Mouse (Mus musculus) gastrocnemius, postnatal 25 days (tissue): ENCODE data around the gene Ccdc84. TPM values are rescaled to one million over a fixed set of nuclear protein-coding genes. Genes with fewer than 3 reads are reported as not detected.
A peak's percentile ranks its signal among the peaks of the same experiment; 100 is the strongest.
"Not testable (repeated sequence)": the region's sequence is repeated elsewhere in the genome, so short reads cannot be mapped to it uniquely, and the experiment has no call there.

Experiments used
- DNase-seq: peaks from one replicate; pipeline ENCODE4 v3.0.0; 2022
- total RNA-seq, 2 experiments: library from RNA; stranded (reverse); gene quantifications; 1 replicate in 1 of 2; 2 replicates in 1 of 2; pipeline ENCODE4 v1.2.3; 2021

Gene Ccdc84
- total RNA-seq, 2 experiments from 2014 or later = 3.9 to 5.8 TPM

DNA sequence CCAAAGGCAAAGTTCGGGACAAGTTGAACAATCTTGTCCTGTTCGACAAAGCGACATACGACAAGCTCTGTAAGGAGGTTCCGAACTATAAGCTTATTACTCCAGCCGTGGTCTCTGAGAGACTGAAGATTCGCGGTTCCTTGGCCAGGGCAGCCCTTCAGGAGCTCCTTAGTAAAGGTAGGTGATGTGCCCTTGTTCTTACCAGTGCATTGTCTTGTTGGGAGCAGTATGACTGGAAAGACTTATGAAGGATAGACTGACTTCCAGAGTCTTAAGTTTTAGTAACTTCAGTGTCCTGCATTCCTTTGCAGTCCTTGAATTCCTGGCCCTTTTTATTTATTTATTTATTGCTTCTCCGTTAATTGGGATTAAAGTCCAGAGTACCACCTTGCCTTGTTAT, 9.7 kb downstream of the Ccdc84 start:
- not testable (repeated sequence) for DNase-seq

DNA sequence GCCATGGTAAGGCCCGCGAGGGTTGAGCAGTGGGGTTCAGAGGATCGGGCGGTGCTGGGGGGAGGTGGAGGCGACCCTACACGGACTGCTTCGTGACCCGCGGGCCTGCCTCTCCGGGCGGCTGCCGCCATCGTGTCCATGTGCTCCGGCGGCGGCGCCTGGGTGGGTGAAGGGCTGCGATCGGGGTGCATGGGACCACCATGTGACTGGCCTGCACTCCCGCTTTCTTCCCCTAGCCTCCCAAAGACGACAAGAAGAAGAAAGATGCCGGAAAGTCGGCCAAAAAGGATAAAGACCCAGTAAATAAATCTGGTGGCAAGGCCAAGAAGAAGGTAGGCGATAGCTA, 10.6 kb downstream of the Ccdc84 start:
- no peak for DNase-seq

DNA sequence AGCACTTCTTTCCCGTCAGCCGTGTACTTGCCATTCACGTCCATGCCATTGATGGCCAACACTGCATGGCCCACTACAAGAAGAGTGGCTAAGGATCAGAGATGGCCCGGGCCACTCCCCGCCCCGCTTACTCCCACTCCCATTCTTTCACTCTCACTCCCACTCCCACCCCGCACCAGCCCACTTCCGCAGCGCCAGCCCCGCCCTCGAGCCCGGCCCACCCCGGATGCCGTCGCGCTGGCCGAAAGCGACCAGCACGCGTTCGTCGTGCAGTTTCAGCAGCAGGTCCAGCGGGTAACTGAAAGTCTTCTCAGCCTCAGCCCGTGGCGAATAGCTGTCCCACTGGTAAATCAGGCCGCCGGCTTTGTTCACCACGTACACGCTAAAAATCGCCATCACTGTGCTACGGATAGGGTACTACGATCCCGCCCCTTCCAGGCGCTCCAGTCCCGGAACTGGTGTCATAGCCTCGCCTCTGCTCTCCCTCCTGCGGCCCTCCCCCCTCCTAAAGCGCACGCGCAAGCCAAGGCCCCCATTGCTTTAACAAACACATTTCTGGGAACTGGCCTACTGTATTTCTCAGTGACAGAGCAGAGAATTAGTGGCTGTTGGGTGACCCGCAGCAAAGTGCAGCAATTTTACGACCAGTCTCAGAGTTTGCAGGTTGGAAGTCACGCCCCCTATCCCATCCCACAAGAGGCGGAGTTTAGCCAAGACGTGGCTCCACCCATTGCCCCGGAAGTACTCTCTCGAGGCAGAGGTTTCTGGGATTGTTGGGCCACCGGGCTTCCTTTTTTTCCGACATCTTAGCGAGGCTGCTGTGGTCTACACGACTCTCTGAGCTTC, 11.2 kb downstream of the Ccdc84 start, which contains the start of the genes Rps25 and Trappc4:
TSS of gene Rps25 (plus strand) at position 234 of the 846 bp plus-strand sequence.
TSS of gene Trappc4 (minus strand) at position 695 of the 846 bp plus-strand sequence.
- DNase-seq = peak; percentile 88

DNA sequence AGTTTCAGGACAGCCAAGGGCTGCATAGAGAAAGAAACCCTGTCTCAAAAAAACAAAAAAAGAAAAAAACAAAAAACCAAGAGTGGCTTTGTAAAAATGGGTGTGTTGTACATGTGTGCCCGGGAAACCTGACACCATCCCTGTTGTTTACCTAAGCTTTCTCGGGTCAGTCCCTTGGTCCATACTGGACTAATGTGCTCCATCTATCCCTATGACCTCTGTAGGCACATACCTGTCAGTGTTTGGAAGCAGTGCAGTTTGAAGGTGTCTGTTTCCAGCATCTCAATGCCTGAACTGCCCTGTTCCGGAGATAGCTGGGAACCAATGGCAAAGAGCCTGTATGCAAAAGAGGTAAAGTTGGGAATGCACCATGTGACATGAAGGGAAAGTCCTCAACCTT, 13.4 kb downstream of the Ccdc84 start:
- no peak for DNase-seq

DNA sequence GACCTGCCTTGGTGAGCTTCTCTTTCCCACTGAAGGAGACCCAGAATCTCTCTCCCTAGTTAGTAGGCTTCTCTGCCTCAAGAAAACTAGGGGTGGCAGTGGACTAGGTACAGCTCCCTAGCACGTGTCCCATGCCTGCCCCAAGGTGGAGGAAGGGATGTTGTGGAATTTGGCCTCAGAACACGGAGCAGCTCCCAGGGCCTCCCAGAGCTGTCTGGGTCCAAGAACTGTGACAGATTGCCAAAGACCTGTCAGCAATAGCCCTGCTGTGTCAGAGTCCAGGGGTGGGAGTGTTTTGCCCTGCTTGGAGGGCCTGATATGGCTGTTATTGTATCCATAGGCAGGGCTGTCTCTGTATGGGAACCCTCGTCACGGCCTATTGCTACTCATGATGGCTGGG, 17.3 kb downstream of the Ccdc84 start:
- DNase-seq = peak; percentile 46

DNA sequence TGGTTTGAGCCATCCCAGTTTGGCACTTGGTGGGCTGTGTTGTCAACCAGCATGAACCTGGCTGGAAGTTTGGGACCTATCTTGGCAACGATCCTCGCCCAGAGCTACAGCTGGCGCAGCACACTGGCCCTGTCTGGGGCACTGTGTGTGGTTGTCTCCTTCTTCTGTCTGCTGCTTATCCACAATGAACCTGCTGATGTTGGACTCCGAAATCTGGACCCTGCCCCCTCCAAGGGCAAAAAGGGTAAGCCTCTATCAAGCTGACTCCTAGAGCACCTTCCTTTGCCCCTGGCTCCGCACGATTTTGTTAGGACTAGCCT, 18.6 kb downstream of the Ccdc84 start:
- DNase-seq = no peak

DNA sequence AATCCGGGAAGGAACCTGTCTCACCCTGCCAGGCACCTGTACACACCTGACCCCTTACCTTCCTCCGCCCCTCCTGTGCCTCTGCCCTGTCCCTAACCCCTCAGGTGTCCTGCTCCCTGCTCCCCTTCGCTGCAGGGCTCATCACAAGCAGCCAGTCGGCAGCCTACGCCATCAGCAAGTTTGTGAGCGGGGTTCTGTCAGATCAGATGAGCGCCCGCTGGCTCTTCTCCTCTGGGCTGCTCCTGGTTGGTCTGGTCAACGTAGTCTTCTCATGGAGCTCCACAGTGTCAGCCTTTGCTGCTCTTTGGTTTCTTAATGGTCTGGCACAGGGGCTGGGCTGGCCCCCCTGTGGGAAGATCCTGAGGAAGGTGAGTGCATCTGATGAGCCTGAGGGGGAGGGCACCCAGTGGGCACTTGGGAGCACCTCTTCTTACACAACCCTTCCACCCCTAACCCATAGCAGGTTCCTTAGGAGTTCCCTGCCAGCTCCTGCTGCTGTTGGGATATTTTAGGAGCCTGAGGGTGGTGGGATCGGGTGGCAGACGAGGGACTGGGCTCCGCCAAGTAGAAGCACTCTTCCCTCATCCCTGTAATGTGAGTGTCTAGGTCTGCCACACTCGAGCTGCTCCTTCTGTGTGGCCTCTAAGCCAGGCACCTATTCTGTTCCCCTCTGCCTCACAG, 19.1 kb downstream of the Ccdc84 start:
- peak; percentile 71 for DNase-seq

DNA sequence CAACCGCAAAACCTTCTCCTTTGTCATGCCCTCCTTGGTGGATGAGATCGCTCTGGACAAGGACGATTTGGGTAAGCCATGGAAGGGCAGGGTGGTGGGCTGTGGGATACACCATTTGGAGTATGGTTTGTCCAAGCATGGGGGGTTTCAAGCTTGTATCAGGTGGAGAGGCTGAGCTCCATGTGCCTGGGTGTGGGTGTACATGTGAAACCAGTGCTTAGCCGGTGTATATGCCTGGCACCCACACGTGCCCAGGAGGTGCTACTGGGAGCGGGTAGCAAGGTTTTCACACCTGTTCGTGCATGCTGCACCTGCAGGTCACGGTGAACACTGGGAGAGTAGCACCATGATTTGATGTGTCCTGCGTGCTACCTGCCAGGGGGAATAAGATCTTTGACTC, 19.8 kb downstream of the Ccdc84 start:
- no peak for DNase-seq

DNA sequence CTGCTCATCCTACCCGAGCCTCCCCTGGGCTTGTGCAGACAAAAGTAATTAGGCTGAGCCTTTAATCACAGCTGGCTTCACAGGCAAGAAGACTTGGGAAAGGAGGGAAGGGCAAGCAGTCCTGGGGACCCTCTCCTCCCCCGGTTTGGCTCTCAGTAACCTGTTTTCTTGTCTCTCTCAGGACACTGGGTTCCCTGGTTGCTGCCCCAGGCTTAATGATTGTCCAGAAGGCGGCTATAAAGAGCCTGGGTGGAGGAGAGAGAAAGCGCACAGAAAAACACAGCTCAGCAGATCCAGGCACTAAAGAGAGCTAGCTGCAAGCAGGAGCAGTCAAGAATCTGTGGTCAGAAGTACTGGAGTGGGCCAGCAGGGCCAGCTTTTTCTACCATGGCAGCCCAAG, 20.3 kb downstream of the Ccdc84 start:
- peak; percentile 35 for DNase-seq

DNA sequence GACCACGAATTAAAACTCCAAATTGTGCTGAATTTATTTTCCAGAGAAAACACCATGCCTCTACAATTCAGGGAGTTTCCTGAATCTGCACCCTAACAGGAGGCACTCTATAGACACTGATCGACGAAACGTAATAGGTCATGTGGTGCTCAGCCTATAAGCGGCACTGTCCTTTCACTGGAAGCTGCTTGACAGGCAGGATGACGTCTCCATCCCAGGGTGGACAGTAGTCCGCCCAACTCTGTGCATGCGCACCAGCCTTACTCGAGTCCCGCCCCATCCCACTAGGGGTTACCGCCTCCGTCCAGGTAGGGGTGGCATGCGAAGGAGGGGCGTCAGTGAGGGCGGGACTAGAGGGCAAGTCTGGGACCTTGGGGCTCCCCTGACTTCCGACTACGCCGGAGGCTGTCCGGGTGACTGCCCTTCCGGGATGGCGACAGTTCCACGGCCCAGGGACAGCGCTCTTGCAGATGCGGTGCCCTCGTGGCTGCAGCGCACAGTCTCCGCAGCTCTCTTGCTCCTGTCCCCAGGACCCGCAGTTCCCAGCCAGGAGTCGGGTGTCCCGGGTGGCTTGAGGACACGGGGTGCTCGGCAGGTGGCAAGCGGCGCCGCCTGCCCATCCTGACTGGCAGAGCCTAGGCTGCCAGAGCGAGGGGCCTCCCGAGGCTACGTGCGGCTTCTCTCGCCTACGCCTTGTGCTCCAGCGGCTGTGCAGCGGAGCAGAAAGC, 21.5 kb downstream of the Ccdc84 start, which contains the start of gene Slc37a4:
TSS of gene Slc37a4 (plus strand) at position 169 of the 728 bp plus-strand sequence.
- DNase-seq = peak; percentile 96

DNA sequence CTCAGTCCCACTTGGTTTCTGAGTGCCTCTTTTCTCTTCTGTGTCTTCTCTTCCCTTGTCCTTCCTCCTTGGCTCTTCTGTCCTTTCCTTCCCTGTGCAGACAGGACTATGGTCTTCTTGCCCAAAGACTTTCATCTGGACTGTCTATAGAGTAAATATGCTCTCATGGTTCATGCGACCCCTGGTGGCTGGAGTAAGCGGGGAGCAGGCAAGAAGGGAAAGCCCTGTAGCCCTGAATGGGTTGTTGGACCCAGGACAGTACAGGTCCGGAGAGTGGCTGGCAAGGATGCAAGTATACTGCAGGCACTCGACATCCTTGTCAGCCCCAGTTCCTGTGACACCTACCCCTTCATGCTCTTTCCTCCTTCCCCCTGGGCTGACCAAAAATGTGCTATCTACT, 26.9 kb downstream of the Ccdc84 start:
- peak; percentile 54 for DNase-seq

DNA sequence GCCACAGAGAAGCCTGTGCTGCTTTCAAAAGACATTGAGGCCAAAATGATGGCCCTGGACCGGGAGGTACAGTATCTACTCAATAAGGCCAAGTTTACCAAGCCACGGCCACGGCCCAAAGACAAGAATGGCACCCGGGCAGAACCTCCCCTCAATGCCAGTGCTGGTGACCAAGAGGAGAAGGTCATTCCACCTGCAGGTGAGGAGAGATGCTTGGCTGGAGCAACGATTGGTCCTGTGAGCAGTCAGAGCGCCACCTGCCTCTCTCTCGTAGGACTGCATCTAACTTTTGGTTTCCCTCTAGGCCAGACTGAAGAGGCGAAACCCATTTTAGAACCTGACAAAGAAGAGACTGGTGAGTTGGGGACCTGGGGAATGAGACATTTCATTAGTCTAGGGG, 29.1 kb downstream of the Ccdc84 start:
- no peak for DNase-seq

DNA sequence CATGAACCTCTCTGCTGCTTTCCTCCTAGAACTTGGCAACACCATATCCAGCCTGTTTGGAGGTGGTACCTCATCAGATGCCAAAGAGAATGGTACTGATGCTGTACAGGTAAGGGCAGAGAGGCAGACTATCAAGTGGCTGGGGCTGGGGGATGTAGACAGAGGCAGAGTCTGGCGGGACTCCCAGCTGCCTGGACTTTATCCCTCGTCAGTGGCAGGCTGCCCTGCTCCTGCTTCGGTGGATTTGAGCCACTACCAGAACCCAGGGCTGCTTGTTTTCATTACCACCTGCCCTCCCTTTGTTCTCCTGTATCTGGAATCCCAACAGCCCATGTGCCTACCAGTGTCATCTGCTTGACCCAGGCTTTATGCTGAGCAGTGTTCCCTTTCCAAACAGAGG, 31.1 kb downstream of the Ccdc84 start:
- DNase-seq = no peak

DNA sequence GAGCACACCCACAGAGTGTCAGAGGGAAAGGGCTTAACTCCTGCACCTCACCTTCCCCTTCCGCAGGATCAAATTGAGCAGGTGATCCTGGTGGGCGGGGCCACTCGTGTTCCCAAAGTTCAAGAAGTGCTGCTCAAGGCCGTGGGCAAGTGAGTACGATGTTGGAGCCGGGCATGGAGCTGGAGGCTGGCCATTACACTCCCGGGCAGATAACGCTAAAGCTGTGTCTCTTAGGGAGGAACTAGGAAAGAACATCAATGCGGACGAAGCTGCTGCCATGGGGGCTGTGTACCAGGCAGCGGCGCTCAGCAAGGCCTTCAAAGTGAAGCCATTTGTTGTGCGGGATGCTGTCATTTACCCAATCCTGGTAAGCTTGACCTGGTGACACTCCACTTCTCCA, 33.8 kb downstream of the Ccdc84 start:
- DNase-seq = no peak

DNA sequence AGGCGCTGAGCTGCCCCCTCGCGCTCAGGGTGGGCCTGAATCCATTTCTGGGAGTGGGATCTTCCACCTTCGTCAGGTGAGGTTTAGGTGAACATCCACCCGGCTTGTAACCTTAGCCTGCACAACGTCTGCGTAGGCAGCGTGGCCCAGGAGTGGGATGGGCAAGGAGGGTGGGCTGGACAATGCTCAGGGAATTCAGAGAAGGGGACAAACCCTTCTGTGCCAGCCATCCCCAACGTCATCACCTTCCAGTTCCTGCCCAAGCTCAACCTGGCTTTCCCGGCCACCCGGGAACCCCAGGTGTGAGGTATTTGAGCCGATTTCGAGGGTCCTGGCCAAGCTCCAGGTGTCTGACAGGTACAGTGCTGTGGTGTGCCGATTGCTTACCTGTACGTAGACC, 38.5 kb downstream of the Ccdc84 start:
- DNase-seq = no peak

DNA sequence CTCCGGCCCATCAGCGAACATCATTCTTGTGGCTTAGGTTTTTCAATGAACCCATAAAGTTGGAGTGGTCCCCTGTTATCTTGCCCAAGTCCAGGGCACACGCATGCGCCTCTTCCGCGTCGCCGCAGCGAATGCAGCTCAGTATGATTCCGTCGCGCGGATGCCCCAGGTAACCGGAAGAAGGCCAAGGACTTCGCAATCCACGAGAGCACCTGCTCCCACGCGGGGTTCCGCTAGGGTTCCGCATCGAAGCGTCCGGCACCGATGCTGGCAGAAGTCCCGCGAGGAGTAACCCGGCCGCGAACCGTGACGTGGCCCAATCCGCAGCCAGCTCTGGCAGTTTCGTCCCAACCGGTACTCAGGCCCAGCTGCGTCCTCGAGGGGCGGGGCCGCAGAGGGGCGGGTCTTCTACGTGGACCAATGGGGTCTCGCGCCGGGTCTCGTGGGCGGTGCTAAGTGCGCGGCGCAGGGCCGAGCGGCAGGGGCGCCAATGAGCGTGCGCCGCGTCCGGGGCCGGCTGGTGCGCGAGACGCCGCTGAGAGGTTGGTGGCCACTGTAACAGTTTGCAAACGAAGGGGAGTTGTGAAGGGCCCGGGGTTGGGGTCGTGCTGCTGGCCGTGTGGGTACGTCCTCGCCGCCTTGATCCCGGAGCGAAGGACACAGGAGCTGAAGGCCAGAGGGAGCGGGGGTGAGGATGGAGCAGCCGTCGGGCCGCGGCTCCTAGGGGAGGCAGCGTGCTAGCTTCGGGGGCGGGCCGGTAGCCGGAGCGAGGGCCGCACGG, 39.1 kb downstream of the Ccdc84 start, which contains the start of gene Hyou1:
TSS of gene Hyou1 (plus strand) at position 437 of the 781 bp plus-strand sequence.
- peak; percentile 99 for DNase-seq

DNA sequence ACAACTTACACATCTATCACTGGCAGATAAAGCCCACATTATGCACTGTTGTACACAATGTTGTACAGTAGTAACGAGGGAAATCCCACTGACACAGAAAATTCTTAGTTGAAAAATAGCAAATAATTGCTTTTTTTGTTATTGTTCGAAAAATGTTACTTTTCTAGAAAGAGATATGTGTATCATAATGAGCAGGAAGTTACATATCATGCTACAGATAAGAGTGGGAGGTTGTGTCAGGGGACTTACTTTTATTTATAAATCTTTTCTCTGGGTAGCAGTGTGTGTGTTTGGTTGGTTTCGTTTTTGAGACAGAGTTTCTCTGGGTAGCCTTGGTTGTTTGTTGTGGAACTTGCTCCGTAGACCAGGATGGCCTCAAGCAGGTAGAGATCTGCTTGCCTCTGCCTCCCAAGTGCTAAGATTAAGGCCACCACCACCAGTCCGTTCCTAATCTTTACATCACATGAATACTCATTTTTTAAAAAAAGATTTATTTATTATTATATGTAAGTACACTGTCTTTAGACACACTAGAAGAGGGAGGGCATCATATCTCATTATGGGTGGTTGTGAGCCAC, 40.1 kb downstream of the Ccdc84 start:
- DNase-seq = no peak

DNA sequence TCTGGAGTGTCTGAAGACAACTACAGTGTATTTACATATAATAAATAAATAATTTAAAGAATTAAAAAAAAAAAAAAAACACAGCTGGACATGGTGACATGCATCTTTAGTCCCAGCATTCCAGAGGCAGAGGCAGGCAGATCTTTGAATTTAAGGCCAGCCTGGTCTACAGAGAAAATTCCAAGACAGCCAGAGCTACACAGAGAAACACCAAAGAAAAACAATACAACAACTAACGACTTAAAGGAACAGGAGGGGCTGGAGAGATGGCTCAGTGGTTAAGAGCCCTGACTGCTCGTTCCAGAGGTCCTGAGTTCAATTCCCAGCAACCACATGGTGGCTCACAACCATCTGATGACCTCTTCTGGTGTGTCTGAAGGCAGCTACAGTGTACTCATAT, 41.0 kb downstream of the Ccdc84 start:
- DNase-seq = not testable (repeated sequence)

DNA sequence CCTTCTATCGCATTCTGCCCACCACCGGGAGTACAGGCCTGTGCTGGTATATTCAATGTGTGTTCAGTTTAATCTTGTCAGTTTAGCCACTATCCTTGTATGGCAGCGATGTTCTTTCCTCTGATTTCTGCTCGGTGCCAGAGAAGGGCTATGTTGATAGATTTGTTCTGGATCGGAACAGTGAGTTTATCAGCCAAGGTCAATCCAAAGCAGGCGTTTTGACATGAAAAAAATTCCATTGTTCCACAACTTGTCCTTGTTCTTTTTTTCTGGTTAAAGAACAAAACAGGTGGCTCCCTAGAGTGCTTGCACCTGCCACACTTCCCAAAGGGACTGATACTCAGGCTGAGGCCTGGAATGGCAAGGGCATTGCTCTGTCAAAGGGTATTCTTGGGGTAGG, 42.2 kb downstream of the Ccdc84 start:
- DNase-seq = no peak

DNA sequence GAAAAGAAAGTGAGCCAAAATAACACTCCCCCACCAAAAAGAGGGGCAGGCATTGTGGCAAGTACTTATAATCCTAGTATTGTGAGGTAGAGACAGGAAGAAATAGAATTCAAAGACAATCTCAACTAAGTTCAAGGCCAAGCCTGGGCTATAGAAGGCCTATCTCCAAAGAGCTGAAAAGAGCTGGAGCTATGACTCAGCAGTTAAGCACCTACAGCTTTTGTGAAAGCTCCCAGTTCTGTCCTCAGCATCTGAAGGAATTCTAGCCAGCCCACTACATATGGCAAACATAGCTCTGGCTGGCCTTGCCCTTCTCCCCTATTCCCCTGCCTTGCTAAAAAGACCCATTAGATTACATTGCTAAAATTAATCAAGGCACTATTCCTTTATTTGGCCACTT, 45.0 kb downstream of the Ccdc84 start:
- DNase-seq = no peak

DNA sequence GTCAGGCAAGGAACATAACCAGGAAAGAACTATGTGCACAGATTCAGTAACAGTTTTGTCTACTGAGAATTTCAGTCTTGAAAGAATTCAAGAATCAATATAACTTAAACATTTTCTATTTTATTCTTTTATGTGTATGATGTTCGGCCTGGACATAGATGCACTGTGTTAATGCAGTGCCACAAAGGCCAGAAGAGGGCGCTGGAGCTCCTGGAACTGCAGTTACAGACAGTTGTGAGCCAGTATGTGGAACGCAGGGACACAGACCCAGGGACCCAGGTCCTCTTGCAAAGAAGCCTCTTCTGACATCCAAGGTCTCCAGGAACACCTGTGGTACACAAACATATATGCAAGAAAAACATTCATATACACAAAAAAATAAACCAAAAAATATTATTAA, 53.9 kb downstream of the Ccdc84 start:
- no peak for DNase-seq

DNA sequence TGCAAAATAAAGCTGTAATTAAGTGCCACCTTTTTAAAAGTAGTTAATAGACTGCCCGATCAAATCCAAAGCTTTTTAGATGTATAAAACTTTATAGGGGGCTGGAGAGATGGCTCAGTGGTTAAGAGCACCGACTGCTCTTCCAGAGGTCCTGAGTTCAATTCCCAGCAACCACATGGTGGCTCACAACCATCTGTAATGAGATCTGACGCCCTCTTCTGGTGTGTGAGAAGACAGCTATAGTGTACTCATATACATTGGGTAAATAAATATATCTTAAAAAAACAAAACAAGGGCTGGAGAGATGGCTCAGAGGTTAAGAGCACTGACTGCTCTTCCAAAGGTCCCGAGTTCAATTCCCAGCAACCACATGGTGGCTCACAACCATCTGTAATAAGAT, 56.4 kb downstream of the Ccdc84 start:
- DNase-seq = not testable (repeated sequence)
